Comparison of ENCODE assay signal across 47 mouse cellular contexts in the genomic region with DNA sequence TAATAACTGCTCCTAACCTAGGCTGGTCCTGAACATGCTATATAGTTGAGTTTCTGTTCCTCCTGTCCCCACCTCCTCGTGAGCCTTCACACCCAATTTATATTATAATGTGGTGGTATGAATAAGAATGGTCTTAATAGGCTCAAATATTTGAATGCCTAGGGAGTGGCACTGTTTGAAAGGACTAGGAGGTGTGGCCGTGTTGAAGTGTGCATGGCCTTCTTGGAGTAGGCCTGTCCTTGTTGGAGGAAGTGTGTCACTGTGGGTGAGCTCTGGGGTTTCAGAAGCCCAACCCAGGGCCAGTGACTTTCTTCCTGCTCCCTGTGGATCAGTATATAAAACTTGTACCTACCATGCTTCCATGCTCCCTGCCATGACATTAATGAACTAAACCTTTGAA. TPM values are rescaled to one million over a fixed set of nuclear protein-coding genes. Genes with fewer than 3 reads are reported as not detected.
"Had no signal": no experiment of that assay in that cellular context is flagged by ENCODE, and none has a peak within 500 bp of the region (broad histone marks: within the 10 kb centered on the region; RNA-seq: fewer than 3 reads in every experiment).

No protein-coding gene starts in this region.

- H3K27ac ChIP-seq: limb, embryonic 10.5 days; limb, embryonic 12.5 days; limb, embryonic 13.5 days; limb, embryonic 15.5 days; liver, embryonic 12.5 days; liver, embryonic 13.5 days; liver, embryonic 14.5 days; liver, embryonic 15.5 days; lung, embryonic 15.5 days; macrophage; midbrain, embryonic 10.5 days; midbrain, embryonic 12.5 days; midbrain, embryonic 13.5 days; midbrain, embryonic 15.5 days; neural tube, embryonic 12.5 days had no signal

- ATAC-seq: liver, embryonic 12.5 days; liver, postnatal 0 days; lung, postnatal 0 days; midbrain, embryonic 13.5 days; midbrain, embryonic 15.5 days; midbrain, embryonic 16.5 days had no signal

- H3K4me1 ChIP-seq: limb, embryonic 13.5 days; limb, embryonic 15.5 days; liver, embryonic 15.5 days; lung, embryonic 15.5 days; megakaryocyte, embryonic 14.5 days; midbrain, embryonic 15.5 days had no signal

- H3K36me3 ChIP-seq: limb, embryonic 10.5 days; limb, embryonic 12.5 days; limb, embryonic 13.5 days; limb, embryonic 15.5 days; liver, embryonic 12.5 days; liver, embryonic 13.5 days; liver, embryonic 15.5 days; lung, embryonic 15.5 days; midbrain, embryonic 10.5 days; midbrain, embryonic 12.5 days; midbrain, embryonic 13.5 days; midbrain, embryonic 15.5 days; neural tube, embryonic 12.5 days had no signal

- H3K9ac ChIP-seq: limb, embryonic 12.5 days; limb, embryonic 13.5 days; limb, embryonic 15.5 days; liver, embryonic 12.5 days; liver, embryonic 13.5 days; liver, embryonic 14.5 days; liver, embryonic 15.5 days; liver, postnatal 0 days; lung, embryonic 14.5 days; lung, embryonic 15.5 days; midbrain, embryonic 12.5 days; midbrain, embryonic 13.5 days; midbrain, embryonic 15.5 days; neural tube, embryonic 12.5 days had no signal

- DNase-seq: left cerebral cortex, postnatal 4 days; liver; liver, embryonic 13.5 days; liver, postnatal 0 days; lung, adult 18-20 months; lung, adult 2 months; lung, embryonic 14.5 days; lung, postnatal 10 days; lung, postnatal 14 days; lung, postnatal 36 days; lung, postnatal 4 days; midbrain, embryonic 14.5 days had no signal

- H3K9me3 ChIP-seq: limb, embryonic 10.5 days; limb, embryonic 12.5 days; limb, embryonic 13.5 days; limb, embryonic 15.5 days; liver, embryonic 12.5 days; liver, embryonic 15.5 days; lung, embryonic 15.5 days; midbrain, embryonic 10.5 days; midbrain, embryonic 12.5 days; midbrain, embryonic 15.5 days; neural tube, embryonic 12.5 days had no signal

- H3K4me3 ChIP-seq: limb, embryonic 10.5 days; limb, embryonic 12.5 days; limb, embryonic 13.5 days; limb, embryonic 15.5 days; liver, embryonic 12.5 days; liver, embryonic 13.5 days; liver, embryonic 15.5 days; lung, embryonic 15.5 days; megakaryocyte, embryonic 14.5 days; midbrain, embryonic 10.5 days; midbrain, embryonic 12.5 days; midbrain, embryonic 13.5 days; midbrain, embryonic 15.5 days; myocyte; neural tube, embryonic 12.5 days had no signal

- H3K4me2 ChIP-seq: limb, embryonic 12.5 days; limb, embryonic 13.5 days; limb, embryonic 15.5 days; liver, embryonic 11.5 days; liver, embryonic 12.5 days; liver, embryonic 13.5 days; liver, embryonic 15.5 days; lung, embryonic 14.5 days; lung, embryonic 15.5 days; midbrain, embryonic 11.5 days; midbrain, embryonic 12.5 days; midbrain, embryonic 13.5 days; midbrain, embryonic 15.5 days; neural tube, embryonic 12.5 days had no signal

- H3K27me3 ChIP-seq: limb, embryonic 12.5 days; limb, embryonic 13.5 days; limb, embryonic 15.5 days; liver, embryonic 12.5 days; liver, embryonic 13.5 days; liver, embryonic 15.5 days; lung, embryonic 15.5 days; megakaryocyte, embryonic 14.5 days; midbrain, embryonic 12.5 days; midbrain, embryonic 13.5 days; midbrain, embryonic 15.5 days; neural tube, embryonic 12.5 days had no signal

RNA-seq across cellular contexts. Expression of a gene that starts 43.5 kb away (rescaled TPM):
- total RNA-seq: left cerebral cortex, postnatal 10 days; left cerebral cortex, postnatal 14 days; left cerebral cortex, postnatal 25 days; left cerebral cortex, postnatal 36 days; left cerebral cortex, postnatal 4 days; liver, adult 2 months; megakaryocyte progenitor cell, adult 5-6 weeks; megakaryocyte, adult 5-6 weeks; megakaryocyte-erythroid progenitor cell, adult 5-6 weeks; midbrain, postnatal 0 days; monocyte, adult 5-6 weeks had no signal
- polyA plus RNA-seq: limb, embryonic 10.5 days; limb, embryonic 11.5 days; limb, embryonic 12.5 days; limb, embryonic 13.5 days; limb, embryonic 14.5 days; limb, embryonic 15.5 days; liver, adult 2 months; liver, embryonic 11.5 days; liver, embryonic 12.5 days; liver, embryonic 13.5 days; liver, embryonic 14.5 days; liver, embryonic 15.5 days; liver, embryonic 16.5 days; liver, postnatal 0 days; lung, adult 2 months; lung, embryonic 14.5 days; lung, embryonic 15.5 days; lung, embryonic 16.5 days; lung, postnatal 0 days; macrophage; midbrain, embryonic 10.5 days; midbrain, embryonic 11.5 days; midbrain, embryonic 12.5 days; midbrain, embryonic 13.5 days; midbrain, embryonic 14.5 days; midbrain, embryonic 15.5 days; midbrain, embryonic 16.5 days; midbrain, postnatal 0 days; myocyte; neural tube, embryonic 11.5 days; neural tube, embryonic 12.5 days had no signal

RNA-seq across cellular contexts. Expression of a gene that starts 47.5 kb away (rescaled TPM):
- total RNA-seq: left cerebral cortex, postnatal 36 days; megakaryocyte progenitor cell, adult 5-6 weeks; megakaryocyte, adult 5-6 weeks; megakaryocyte-erythroid progenitor cell, adult 5-6 weeks; midbrain, postnatal 0 days; monocyte, adult 5-6 weeks had no signal
- polyA plus RNA-seq: limb, embryonic 10.5 days; limb, embryonic 11.5 days; limb, embryonic 12.5 days; limb, embryonic 13.5 days; limb, embryonic 14.5 days; limb, embryonic 15.5 days; lung, adult 2 months; lung, embryonic 14.5 days; lung, postnatal 0 days; macrophage; midbrain, embryonic 11.5 days; midbrain, embryonic 12.5 days; midbrain, embryonic 13.5 days; midbrain, embryonic 14.5 days; midbrain, embryonic 15.5 days; midbrain, embryonic 16.5 days; myocyte; neural tube, embryonic 12.5 days had no signal
